Mouse (Mus musculus) spleen, postnatal 14 days (tissue): ENCODE results near the gene Tmem123.

ENCODE experiments used
- DNase-seq, 2 experiments: peaks; one replicate each; pipeline ENCODE4 v3.0.0; 2021 to 2022; ENCODE audit warnings: low spot score in 2 of 2

The Tmem123 gene

GRCm38 (mm10) chr9:7775011-7775410 is 11.2 kb downstream of the Tmem123 start:
- no peak for DNase-seq

- no peak for DNase-seq
These were observed 12.1 kb downstream of the Tmem123 start for GRCm38 (mm10) chr9:7775986-7776385.

GRCm38 (mm10) chr9:7776940-7777339 is 13.1 kb downstream of the Tmem123 start:
- no peak for DNase-seq

- DNase-seq: no peak
These were observed 13.8 kb downstream of the Tmem123 start for GRCm38 (mm10) chr9:7777652-7778051.

- no peak for DNase-seq
These were observed 14.9 kb downstream of the Tmem123 start for GRCm38 (mm10) chr9:7778771-7779170.

- no peak for DNase-seq
These were observed 15.9 kb downstream of the Tmem123 start for GRCm38 (mm10) chr9:7779786-7780185.

GRCm38 (mm10) chr9:7780250-7781150 is 16.7 kb downstream of the Tmem123 start:
- peak; percentile 25 to 40 for DNase-seq

GRCm38 (mm10) chr9:7783823-7784614 is 20.2 kb downstream of the Tmem123 start:
- DNase-seq: no peak

GRCm38 (mm10) chr9:7784615-7785012 is 20.8 kb downstream of the Tmem123 start:
- no peak for DNase-seq

- no peak for DNase-seq
These were observed 21.6 kb downstream of the Tmem123 start for GRCm38 (mm10) chr9:7785396-7785795.

- no peak for DNase-seq
These were observed 22.2 kb downstream of the Tmem123 start for GRCm38 (mm10) chr9:7786086-7786485.

- no peak for DNase-seq
These were observed 24.6 kb downstream of the Tmem123 start for GRCm38 (mm10) chr9:7788411-7788810.

- no peak for DNase-seq
These were observed 26.1 kb downstream of the Tmem123 start for GRCm38 (mm10) chr9:7789764-7790575.

- DNase-seq: no peak
These were observed 26.8 kb downstream of the Tmem123 start for GRCm38 (mm10) chr9:7790580-7791084.

- no peak for DNase-seq
These were observed 29.7 kb downstream of the Tmem123 start for GRCm38 (mm10) chr9:7793561-7793960.

- no peak for DNase-seq
These were observed 31.7 kb downstream of the Tmem123 start for GRCm38 (mm10) chr9:7795581-7795980.

- DNase-seq: no peak
These were observed 32.5 kb downstream of the Tmem123 start for GRCm38 (mm10) chr9:7796129-7796864.

GRCm38 (mm10) chr9:7797542-7797941 is 33.7 kb downstream of the Tmem123 start:
- DNase-seq: no peak

GRCm38 (mm10) chr9:7798555-7798954 is 34.7 kb downstream of the Tmem123 start:
- DNase-seq: no peak

GRCm38 (mm10) chr9:7805101-7805506 is 41.3 kb downstream of the Tmem123 start:
- DNase-seq: no peak

- DNase-seq: no peak
These were observed 58.9 kb downstream of the Tmem123 start for GRCm38 (mm10) chr9:7822758-7823157.
